Mouse (Mus musculus) testis, adult 2 months (tissue): ENCODE results near the gene Edil3.

ENCODE experiments used
- CTCF ChIP-seq: fragments of 200-500 bp; IDR thresholded peaks from 2 replicates; pipeline ENCODE4 v1.5.1; 2012; ENCODE audit warnings: low read depth, mild to moderate bottlenecking, inconsistent platforms, low read length, moderate library complexity; ENCODE audit not compliant: control insufficient read depth, insufficient read depth, insufficient replicate concordance
- POLR2A ChIP-seq: fragments of 200-500 bp; IDR thresholded peaks from 2 replicates; pipeline ENCODE4 v1.6.1; 2012; ENCODE audit warnings: low read depth, mild to moderate bottlenecking, inconsistent platforms, low read length, moderate library complexity; ENCODE audit not compliant: control insufficient read depth

DNA sequence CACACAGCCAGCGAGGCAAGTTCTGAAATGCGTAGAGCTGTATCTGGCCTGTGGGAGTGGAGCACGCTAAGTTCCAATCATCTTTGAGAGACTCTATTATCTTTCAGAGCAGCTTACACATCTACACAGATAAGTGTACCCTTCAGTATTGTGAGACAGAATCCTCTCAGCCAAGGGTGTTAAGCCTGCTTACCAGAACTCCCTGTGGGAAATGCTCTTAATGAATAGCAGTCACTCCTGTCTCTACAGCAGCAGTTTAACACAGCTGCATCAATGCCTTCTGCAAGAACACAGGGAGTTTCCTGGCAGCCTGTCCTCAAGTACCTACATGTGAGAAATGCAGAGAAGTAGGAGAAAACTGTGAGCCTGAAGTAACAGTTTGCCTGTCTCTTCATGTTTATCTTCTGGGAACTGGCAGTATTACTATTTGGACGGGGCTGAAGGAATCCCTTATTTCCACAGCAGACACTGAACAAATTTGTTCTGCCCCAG is 324.8 kb downstream of the Edil3 start:
- TF ChIP-seq CTCF (no peak), POLR2A (no peak)
